Mouse (Mus musculus): ENCODE measurements around the gene Fkbp4. TPM values are rescaled to one million over a fixed set of nuclear protein-coding genes. Genes with fewer than 3 reads are reported as not detected.

Fkbp4 gene
- polyA plus RNA-seq, 1 experiment from 2014 or later: 541 TPM

- DNase-seq (ENCODE audit: low spot score): no peak
- H3K4me3 ChIP-seq: no peak overlapping the region
- H3K36me3 ChIP-seq: peaks cover 92% of the 10 kb centered on the region
- peaks cover 23% of the 10 kb centered on the region for H3K4me1 ChIP-seq
- WGBS: 91% methylated on average over 13 of the region's 13 CpGs
- H3K27me3 ChIP-seq (ENCODE audit: insufficient read depth, poor library complexity, severe bottlenecking): no peaks in the 10 kb centered on the region
- no peak overlapping the region for H3K27ac ChIP-seq
- no peaks in the 10 kb centered on the region for H3K9me3 ChIP-seq
Measured at GRCm38 (mm10) chr6:128432356-128432915, 6.0 kb downstream of the Fkbp4 start.

GRCm38 (mm10) chr6:128429826-128430225 is 8.7 kb downstream of the Fkbp4 start:
- 84% methylated on average over 6 of the region's 6 CpGs for WGBS

GRCm38 (mm10) chr6:128429300-128429699 is 9.2 kb downstream of the Fkbp4 start:
- peaks cover 68% of the 10 kb centered on the region for H3K36me3 ChIP-seq
- H3K4me1 ChIP-seq: no peaks in the 10 kb centered on the region
- no peaks in the 10 kb centered on the region for H3K27me3 ChIP-seq (ENCODE audit: insufficient read depth, poor library complexity, severe bottlenecking)
- H3K9me3 ChIP-seq: no peaks in the 10 kb centered on the region
- H3K4me3 ChIP-seq: no peak overlapping the region
- no peak overlapping the region for H3K27ac ChIP-seq
- WGBS: 98% methylated on average over 2 of the region's 2 CpGs
- DNase-seq (ENCODE audit: low spot score): no peak

More at GRCm38 (mm10) chr6:128429826-128430225, 8.7 kb downstream of the Fkbp4 start:
- H3K4me1 ChIP-seq: no peaks in the 10 kb centered on the region; the same call in 1 of the 2 replicates
- DNase-seq (ENCODE audit: low spot score): no peak
- no peak overlapping the region for H3K4me3 ChIP-seq
- H3K27me3 ChIP-seq (ENCODE audit: insufficient read depth, poor library complexity, severe bottlenecking): no peaks in the 10 kb centered on the region
- H3K9me3 ChIP-seq: no peaks in the 10 kb centered on the region
- H3K36me3 ChIP-seq: peaks cover 73% of the 10 kb centered on the region
- no peak overlapping the region for H3K27ac ChIP-seq

GRCm38 (mm10) chr6:128427571-128427970 is 10.9 kb downstream of the Fkbp4 start:
- Histone ChIP-seq H3K36me3 (peaks cover 51% of the 10 kb centered on the region), H3K9me3 (no peaks in the 10 kb centered on the region), H3K27ac (no peak overlapping the region), H3K27me3 (ENCODE audit: insufficient read depth, poor library complexity, severe bottlenecking) (no peaks in the 10 kb centered on the region), H3K4me1 (no peaks in the 10 kb centered on the region; the same call in 1 of the 2 replicates), H3K4me3 (no peak overlapping the region)
- 92% methylated on average over 5 of the region's 5 CpGs for WGBS
- no peak for DNase-seq (ENCODE audit: low spot score)

GRCm38 (mm10) chr6:128425046-128425445 is 13.4 kb downstream of the Fkbp4 start:
- no peak for DNase-seq (ENCODE audit: low spot score)

GRCm38 (mm10) chr6:128424269-128425019 is 14.0 kb downstream of the Fkbp4 start, which contains the start of gene Itfg2:
Gene Itfg2, minus strand, starts transcription at chr6:128424931.
- under 1% methylated on average over 42 of the region's 42 CpGs for WGBS
- peak within 1 kb of the TSS; percentile 69 for H3K4me3 ChIP-seq

More at GRCm38 (mm10) chr6:128425046-128425445, 13.4 kb downstream of the Fkbp4 start:
- Histone ChIP-seq H3K4me1 (peaks cover 8% of the 10 kb centered on the region), H3K27me3 (ENCODE audit: insufficient read depth, poor library complexity, severe bottlenecking) (no peaks in the 10 kb centered on the region), H3K27ac (peak overlapping the region; percentile 95), H3K36me3 (peaks cover 26% of the 10 kb centered on the region), H3K9me3 (no peaks in the 10 kb centered on the region), H3K4me3 (peak overlapping the region; percentile 69)
- WGBS: 18% methylated on average over 9 of the region's 9 CpGs

GRCm38 (mm10) chr6:128423496-128424268 is 14.8 kb downstream of the Fkbp4 start:
- H3K9me3 ChIP-seq: no peaks in the 10 kb centered on the region
- 47% methylated on average over 15 of the region's 16 CpGs for WGBS
- H3K27ac ChIP-seq: peak overlapping the region; percentile 95
- H3K4me3 ChIP-seq: peak overlapping the region; percentile 69
- H3K4me1 ChIP-seq: peaks cover 8% of the 10 kb centered on the region
- peaks cover 18% of the 10 kb centered on the region for H3K36me3 ChIP-seq
- DNase-seq (ENCODE audit: low spot score): no peak
- H3K27me3 ChIP-seq (ENCODE audit: insufficient read depth, poor library complexity, severe bottlenecking): no peaks in the 10 kb centered on the region

More at GRCm38 (mm10) chr6:128424269-128425019, 14.0 kb downstream of the Fkbp4 start, which contains the start of gene Itfg2:
- Histone ChIP-seq H3K27me3 (ENCODE audit: insufficient read depth, poor library complexity, severe bottlenecking) (no peaks in the 10 kb centered on the region), H3K36me3 (peaks cover 22% of the 10 kb centered on the region), H3K27ac (peak within 1 kb of the TSS; percentile 95), H3K9me3 (no peaks in the 10 kb centered on the region), H3K4me1 (peaks cover 8% of the 10 kb centered on the region)
- DNase-seq (ENCODE audit: low spot score): peak; percentile 98

- no peak overlapping the region for H3K27ac ChIP-seq
- 90% methylated on average over 3 of the region's 3 CpGs for WGBS
- peaks cover 10% of the 10 kb centered on the region for H3K4me1 ChIP-seq
- H3K27me3 ChIP-seq (ENCODE audit: insufficient read depth, poor library complexity, severe bottlenecking): no peaks in the 10 kb centered on the region
- DNase-seq (ENCODE audit: low spot score): no peak
- H3K36me3 ChIP-seq: peaks cover 12% of the 10 kb centered on the region
- H3K9me3 ChIP-seq: no peaks in the 10 kb centered on the region
- no peak overlapping the region for H3K4me3 ChIP-seq
Measured at GRCm38 (mm10) chr6:128421480-128421879, 17.0 kb downstream of the Fkbp4 start.

- no peak overlapping the region for H3K4me3 ChIP-seq
- no peaks in the 10 kb centered on the region for H3K27me3 ChIP-seq (ENCODE audit: insufficient read depth, poor library complexity, severe bottlenecking)
- WGBS: 77% methylated on average over 2 of the region's 2 CpGs
- H3K36me3 ChIP-seq: peaks cover 13% of the 10 kb centered on the region
- H3K4me1 ChIP-seq: peaks cover 10% of the 10 kb centered on the region
- DNase-seq (ENCODE audit: low spot score): no peak
- no peaks in the 10 kb centered on the region for H3K9me3 ChIP-seq
- no peak overlapping the region for H3K27ac ChIP-seq
Measured at GRCm38 (mm10) chr6:128421036-128421435, 17.4 kb downstream of the Fkbp4 start.

- Histone ChIP-seq H3K36me3 (peaks cover 38% of the 10 kb centered on the region), H3K9me3 (no peaks in the 10 kb centered on the region), H3K27me3 (ENCODE audit: insufficient read depth, poor library complexity, severe bottlenecking) (no peaks in the 10 kb centered on the region), H3K4me1 (peaks cover 10% of the 10 kb centered on the region; the same call in 1 of the 2 replicates), H3K27ac (no peak overlapping the region), H3K4me3 (no peak overlapping the region)
- DNase-seq (ENCODE audit: low spot score): no peak
- 86% methylated on average over 1 of the region's 1 CpGs for WGBS
Measured at GRCm38 (mm10) chr6:128418076-128418475, 20.4 kb downstream of the Fkbp4 start.

- no peak for DNase-seq (ENCODE audit: low spot score)
- H3K27ac ChIP-seq: no peak overlapping the region
- no peaks in the 10 kb centered on the region for H3K9me3 ChIP-seq
- H3K36me3 ChIP-seq: peaks cover 57% of the 10 kb centered on the region
- WGBS: 79% methylated on average over 5 of the region's 5 CpGs
- no peak overlapping the region for H3K4me3 ChIP-seq
- peaks cover 5% of the 10 kb centered on the region; the same call in 1 of the 2 replicates for H3K4me1 ChIP-seq
- H3K27me3 ChIP-seq (ENCODE audit: insufficient read depth, poor library complexity, severe bottlenecking): no peaks in the 10 kb centered on the region
Measured at GRCm38 (mm10) chr6:128416169-128416568, 22.3 kb downstream of the Fkbp4 start.

- WGBS: 19% methylated on average over 3 of the region's 3 CpGs
- DNase-seq (ENCODE audit: low spot score): peak; percentile 85
- no peaks in the 10 kb centered on the region for H3K27me3 ChIP-seq (ENCODE audit: insufficient read depth, poor library complexity, severe bottlenecking)
- no peak overlapping the region for H3K4me3 ChIP-seq
- H3K4me1 ChIP-seq: no peaks in the 10 kb centered on the region
- no peak overlapping the region for H3K27ac ChIP-seq
- H3K9me3 ChIP-seq: no peaks in the 10 kb centered on the region
- peaks cover 92% of the 10 kb centered on the region for H3K36me3 ChIP-seq
Measured at GRCm38 (mm10) chr6:128411115-128411514, 27.4 kb downstream of the Fkbp4 start.
